16 mouse cellular contexts compared by ENCODE assay signal in the genomic region with DNA sequence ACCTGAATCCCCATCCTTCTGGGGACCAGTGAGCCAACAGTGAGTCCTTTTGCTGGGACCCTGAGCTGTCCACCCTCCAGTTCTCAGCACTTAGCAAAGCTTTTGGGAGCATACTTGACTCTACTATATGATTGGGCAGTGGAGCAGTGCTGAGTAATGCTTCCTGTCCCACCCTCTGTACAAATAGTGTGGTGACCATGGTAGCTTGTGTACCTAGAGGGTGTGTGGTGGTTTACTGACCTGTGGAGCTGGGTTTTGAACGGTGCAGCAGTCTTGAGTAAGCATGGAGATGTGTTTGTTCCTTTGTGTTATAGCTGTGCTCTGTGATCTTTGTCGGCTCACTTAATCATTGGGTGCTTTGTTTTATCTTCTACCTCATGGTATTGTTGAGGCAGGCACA.
"Had no signal": no experiment of that assay in that cellular context is flagged by ENCODE, and none has a peak within 500 bp of the region (broad histone marks: within the 10 kb centered on the region; RNA-seq: fewer than 3 reads in every experiment).

No protein-coding gene starts in this region.

- H3K9me3 ChIP-seq: limb, embryonic 12.5 days; midbrain, embryonic 13.5 days; neural tube, embryonic 12.5 days had no signal

- H3K9ac ChIP-seq: limb, embryonic 12.5 days; lung, embryonic 14.5 days; midbrain, embryonic 13.5 days; neural tube, embryonic 12.5 days had no signal

- H3K4me2 ChIP-seq: limb, embryonic 12.5 days; lung, embryonic 14.5 days; midbrain, embryonic 13.5 days; neural tube, embryonic 12.5 days had no signal

- H3K4me1 ChIP-seq: limb, embryonic 12.5 days; midbrain, embryonic 13.5 days; neural tube, embryonic 12.5 days had no signal

- H3K4me3 ChIP-seq: layer of hippocampus, adult 2 months; limb, embryonic 12.5 days; midbrain, embryonic 13.5 days; myocyte; neural tube, embryonic 12.5 days had no signal

- DNase-seq: kidney, adult 11 months; kidney, adult 9 months; kidney, postnatal 36 days; lung, embryonic 14.5 days; lung, postnatal 36 days; retina, postnatal 1 day; right cerebral cortex, postnatal 4 days; spleen, adult 18-20 months; thymus, adult 2 months; thymus, postnatal 36 days had no signal

- ATAC-seq: midbrain, embryonic 13.5 days had no signal

- H3K27ac ChIP-seq: kidney, postnatal 0 days; layer of hippocampus, adult 2 months; limb, embryonic 12.5 days; midbrain, embryonic 13.5 days; neural tube, embryonic 12.5 days had no signal

- H3K27me3 ChIP-seq: limb, embryonic 12.5 days; midbrain, embryonic 13.5 days; neural tube, embryonic 12.5 days had no signal

- H3K36me3 ChIP-seq: limb, embryonic 12.5 days; midbrain, embryonic 13.5 days; neural tube, embryonic 12.5 days had no signal
